Mouse (Mus musculus): ENCODE results near the gene Sctr. TPM values are rescaled to one million over a fixed set of nuclear protein-coding genes. Genes with fewer than 3 reads are reported as not detected.
A peak's percentile ranks its signal among the peaks of the same experiment; 100 is the strongest.

Gene Sctr
- total RNA-seq (2021): 1 to 10 TPM in 1 of 2 experiments, under 1 TPM in 1; 0.81 to 1.0 TPM
- long read RNA-seq: 0 reads

GRCm38 (mm10) chr1:120006844-120007790 lies at the start of gene Sctr:
TSS of gene Sctr (plus strand) at chr1:120006894.
- DNase-seq (ENCODE audit: low spot score in 2 of 2): no peak

GRCm38 (mm10) chr1:119957716-119958222 lies 48.9 kb upstream of the Sctr start:
- peak; percentile 25 to 57 for DNase-seq (ENCODE audit: low spot score in 2 of 2)

GRCm38 (mm10) chr1:119959464-119959863 lies 47.2 kb upstream of the Sctr start:
- DNase-seq (ENCODE audit: low spot score in 2 of 2): no peak

GRCm38 (mm10) chr1:119959920-119960319 lies 46.8 kb upstream of the Sctr start:
- DNase-seq (ENCODE audit: low spot score in 2 of 2): no peak

GRCm38 (mm10) chr1:119965804-119966514 lies 40.7 kb upstream of the Sctr start:
- no peak for DNase-seq (ENCODE audit: low spot score in 2 of 2)

GRCm38 (mm10) chr1:119973117-119973516 lies 33.6 kb upstream of the Sctr start:
- DNase-seq (ENCODE audit: low spot score in 2 of 2): no peak

GRCm38 (mm10) chr1:119975141-119975540 lies 31.6 kb upstream of the Sctr start:
- DNase-seq (ENCODE audit: low spot score in 2 of 2): no peak

- no peak for DNase-seq (ENCODE audit: low spot score in 2 of 2)
These were observed 20.1 kb upstream of the Sctr start for GRCm38 (mm10) chr1:119986555-119986954.

GRCm38 (mm10) chr1:119996798-119997581 lies 9.7 kb upstream of the Sctr start, which contains the start of gene Cfap221:
TSS of gene Cfap221 (minus strand) at chr1:119997234.
- DNase-seq (ENCODE audit: low spot score in 2 of 2): peak; percentile 50 to 61

- no peak for DNase-seq (ENCODE audit: low spot score in 2 of 2)
These were observed 9.1 kb upstream of the Sctr start for GRCm38 (mm10) chr1:119997644-119998043.

GRCm38 (mm10) chr1:120007851-120008588 lies 1.3 kb downstream of the Sctr start:
- no peak for DNase-seq (ENCODE audit: low spot score in 2 of 2)

- no peak for DNase-seq (ENCODE audit: low spot score in 2 of 2)
These were observed 5.9 kb downstream of the Sctr start for GRCm38 (mm10) chr1:120012638-120013037.

GRCm38 (mm10) chr1:120013111-120013510 lies 6.4 kb downstream of the Sctr start:
- DNase-seq (ENCODE audit: low spot score in 2 of 2): peak; percentile 19 to 70

GRCm38 (mm10) chr1:120016240-120016639 lies 9.5 kb downstream of the Sctr start:
- no peak for DNase-seq (ENCODE audit: low spot score in 2 of 2)

GRCm38 (mm10) chr1:120018900-120019299 lies 12.2 kb downstream of the Sctr start:
- DNase-seq (ENCODE audit: low spot score in 2 of 2): no peak

- DNase-seq (ENCODE audit: low spot score in 2 of 2): no peak
These were observed 12.7 kb downstream of the Sctr start for GRCm38 (mm10) chr1:120019428-120019827.

GRCm38 (mm10) chr1:120020322-120020897 lies 13.7 kb downstream of the Sctr start:
- DNase-seq (ENCODE audit: low spot score in 2 of 2): no peak

- DNase-seq (ENCODE audit: low spot score in 2 of 2): peak; percentile 21 to 22
These were observed 15.3 kb downstream of the Sctr start for GRCm38 (mm10) chr1:120021951-120022350.

- no peak for DNase-seq (ENCODE audit: low spot score in 2 of 2)
These were observed 17.8 kb downstream of the Sctr start for GRCm38 (mm10) chr1:120024331-120025049.

Data from layer of hippocampus, adult 18-20 months (tissue).